Mouse (Mus musculus): Measurements from ENCODE around the gene Eif2b5.

DNA sequence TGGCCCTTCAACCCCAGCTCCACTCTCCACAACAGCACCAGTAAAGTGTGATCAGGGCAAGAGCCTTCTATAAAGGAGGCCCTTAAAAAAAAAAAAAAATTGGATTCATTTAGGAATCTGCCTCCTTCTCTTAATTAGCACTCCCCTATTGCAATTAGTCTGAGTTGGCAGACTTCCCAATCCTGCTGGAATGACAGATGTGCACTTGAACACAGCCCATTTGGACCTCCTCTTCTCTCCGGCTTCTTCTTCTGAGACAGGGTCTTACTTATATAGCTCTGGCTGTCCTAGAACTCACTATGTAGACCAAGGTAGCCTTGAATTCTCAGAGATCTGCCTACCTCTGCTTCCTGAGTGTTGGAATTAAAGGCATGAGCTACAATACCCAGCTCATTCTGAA is 30.8 kb downstream of the Eif2b5 start:
- TF ChIP-seq CTCF (conservative IDR thresholded peaks at IDR 0.05; ENCODE audit: insufficient read depth, insufficient read length, low read depth, low read length) (no peak), POLR2A (IDR thresholded peaks at IDR 0.05; ENCODE audit: low read depth, low read length) (no peak)

Measured in kidney, adult 2 months (tissue).